Mouse (Mus musculus): ENCODE data around the gene Klf13. TPM values are rescaled to one million over a fixed set of nuclear protein-coding genes. Genes with fewer than 3 reads are reported as not detected.

Klf13 gene
- total RNA-seq, 1 experiment: 29.4 TPM

GRCm38 (mm10) chr7:63965635-63966418 lies 27.1 kb upstream of the Klf13 start:
- in situ Hi-C loops (cut with MboI; ENCODE audit: low sequenced_read_pairs in 2 of 2, unreplicated experiment in 2 of 2): no loop called here
- TF ChIP-seq HCFC1 (IDR thresholded peaks at IDR 0.05; ENCODE audit: borderline replicate concordance, insufficient read depth, low read length): no peak
- Histone ChIP-seq H3K9ac (ENCODE audit: insufficient read depth, low read depth, low read length, poor library complexity, severe bottlenecking) (no peak overlapping the region), H3K36me3 (ENCODE audit: control insufficient read depth, insufficient read depth, low read length, poor library complexity, severe bottlenecking) (no peaks in the 10 kb centered on the region), H3K4me1 (ENCODE audit: control insufficient read depth in 2 of 2, insufficient read depth in 2 of 2, low read length in 2 of 2, poor library complexity in 1 of 2) (peaks cover 0 to 7% of the 10 kb centered on the region in 2 experiments; a peak in 1 of 4 replicates), H3K9me3 (ENCODE audit: control insufficient read depth, insufficient read depth, low read depth, low read length) (no peaks in the 10 kb centered on the region), H3K27ac (ENCODE audit: insufficient read depth, low read depth, low read length, poor library complexity, severe bottlenecking) (no peak overlapping the region), H3K4me3 (ENCODE audit: insufficient read depth in 1 of 2, low read depth in 1 of 2, low read length in 2 of 2, poor library complexity in 1 of 2, severe bottlenecking in 1 of 2) (no peak overlapping the region)
- DNase-seq (ENCODE audit: low read depth, low spot score): no peak

GRCm38 (mm10) chr7:63965135-63965534 lies 26.4 kb upstream of the Klf13 start:
- Histone ChIP-seq H3K4me3 (ENCODE audit: insufficient read depth in 1 of 2, low read depth in 1 of 2, low read length in 2 of 2, poor library complexity in 1 of 2, severe bottlenecking in 1 of 2) (no peak overlapping the region), H3K9me3 (ENCODE audit: control insufficient read depth, insufficient read depth, low read depth, low read length) (no peaks in the 10 kb centered on the region), H3K36me3 (ENCODE audit: control insufficient read depth, insufficient read depth, low read length, poor library complexity, severe bottlenecking) (no peaks in the 10 kb centered on the region), H3K9ac (ENCODE audit: insufficient read depth, low read depth, low read length, poor library complexity, severe bottlenecking) (no peak overlapping the region), H3K4me1 (ENCODE audit: control insufficient read depth in 2 of 2, insufficient read depth in 2 of 2, low read length in 2 of 2, poor library complexity in 1 of 2) (peaks cover 0 to 7% of the 10 kb centered on the region in 2 experiments; a peak in 1 of 4 replicates), H3K27ac (ENCODE audit: insufficient read depth, low read depth, low read length, poor library complexity, severe bottlenecking) (no peak overlapping the region; the same call in 1 of the 2 replicates)
- no peak for DNase-seq (ENCODE audit: low read depth, low spot score)
- in situ Hi-C loops (cut with MboI; ENCODE audit: low sequenced_read_pairs in 2 of 2, unreplicated experiment in 2 of 2): no loop called here
- TF ChIP-seq MAFK (IDR thresholded peaks at IDR 0.05; ENCODE audit: insufficient read depth, low read depth, low read length) (no peak), ZNF384 (IDR thresholded peaks at IDR 0.05; ENCODE audit: low read depth, low read length) (no peak), ZC3H11A (IDR thresholded peaks at IDR 0.05; ENCODE audit: borderline replicate concordance, low read depth, low read length) (no peak), CHD2 (IDR thresholded peaks at IDR 0.05; ENCODE audit: low read depth, low read length) (no peak)

GRCm38 (mm10) chr7:63964121-63964520 lies 25.4 kb upstream of the Klf13 start:
- DNase-seq (ENCODE audit: low read depth, low spot score): no peak
- Histone ChIP-seq H3K4me1 (ENCODE audit: control insufficient read depth in 2 of 2, insufficient read depth in 2 of 2, low read length in 2 of 2, poor library complexity in 1 of 2) (peaks cover 0 to 11% of the 10 kb centered on the region in 2 experiments; a peak in 1 of 4 replicates), H3K27ac (ENCODE audit: insufficient read depth, low read depth, low read length, poor library complexity, severe bottlenecking) (no peak overlapping the region), H3K36me3 (ENCODE audit: control insufficient read depth, insufficient read depth, low read length, poor library complexity, severe bottlenecking) (no peaks in the 10 kb centered on the region), H3K9ac (ENCODE audit: insufficient read depth, low read depth, low read length, poor library complexity, severe bottlenecking) (no peak overlapping the region), H3K4me3 (ENCODE audit: insufficient read depth in 1 of 2, low read depth in 1 of 2, low read length in 2 of 2, poor library complexity in 1 of 2, severe bottlenecking in 1 of 2) (no peak overlapping the region), H3K9me3 (ENCODE audit: control insufficient read depth, insufficient read depth, low read depth, low read length) (no peaks in the 10 kb centered on the region)
- in situ Hi-C loops (cut with MboI; ENCODE audit: low sequenced_read_pairs in 2 of 2, unreplicated experiment in 2 of 2): no loop called here
- TF ChIP-seq ZC3H11A (IDR thresholded peaks at IDR 0.05; ENCODE audit: borderline replicate concordance, low read depth, low read length) (no peak), ZNF384 (IDR thresholded peaks at IDR 0.05; ENCODE audit: low read depth, low read length) (no peak), CHD2 (IDR thresholded peaks at IDR 0.05; ENCODE audit: low read depth, low read length) (no peak), HCFC1 (IDR thresholded peaks at IDR 0.05; ENCODE audit: borderline replicate concordance, insufficient read depth, low read length) (no peak)

- peaks cover 0 to 16% of the 10 kb centered on the region in 2 experiments; a peak in 2 of 4 replicates for H3K4me1 ChIP-seq (ENCODE audit: control insufficient read depth in 2 of 2, insufficient read depth in 2 of 2, low read length in 2 of 2, poor library complexity in 1 of 2)
- TF ChIP-seq MAFK (IDR thresholded peaks at IDR 0.05; ENCODE audit: insufficient read depth, low read depth, low read length): no peak
- TF ChIP-seq CHD2 (IDR thresholded peaks at IDR 0.05; ENCODE audit: low read depth, low read length): no peak
- TF ChIP-seq HCFC1 (IDR thresholded peaks at IDR 0.05; ENCODE audit: borderline replicate concordance, insufficient read depth, low read length): no peak
- TF ChIP-seq ZNF384 (IDR thresholded peaks at IDR 0.05; ENCODE audit: low read depth, low read length): no peak
- no peak for TF ChIP-seq ZC3H11A (IDR thresholded peaks at IDR 0.05; ENCODE audit: borderline replicate concordance, low read depth, low read length)
- in situ Hi-C loops (cut with MboI; ENCODE audit: low sequenced_read_pairs in 2 of 2, unreplicated experiment in 2 of 2): no loop called here
- no peaks in the 10 kb centered on the region for H3K9me3 ChIP-seq (ENCODE audit: control insufficient read depth, insufficient read depth, low read depth, low read length)
- H3K36me3 ChIP-seq (ENCODE audit: control insufficient read depth, insufficient read depth, low read length, poor library complexity, severe bottlenecking): no peaks in the 10 kb centered on the region
- H3K9ac ChIP-seq (ENCODE audit: insufficient read depth, low read depth, low read length, poor library complexity, severe bottlenecking): no peak overlapping the region
- H3K27ac ChIP-seq (ENCODE audit: insufficient read depth, low read depth, low read length, poor library complexity, severe bottlenecking): no peak overlapping the region
- no peak for DNase-seq (ENCODE audit: low read depth, low spot score)
- H3K4me3 ChIP-seq (ENCODE audit: insufficient read depth in 1 of 2, low read depth in 1 of 2, low read length in 2 of 2, poor library complexity in 1 of 2, severe bottlenecking in 1 of 2): no peak overlapping the region
These were observed 24.9 kb upstream of the Klf13 start for GRCm38 (mm10) chr7:63963632-63964031.
